Mouse (Mus musculus) lung, adult 2 months (tissue): Measurements from ENCODE around the gene Hsph1. TPM values are rescaled to one million over a fixed set of nuclear protein-coding genes. Genes with fewer than 3 reads are reported as not detected.

Experiments
- DNase-seq: peaks from one replicate; pipeline ENCODE4 v3.0.0; 2022
- H3K4me1 ChIP-seq: fragments of 200-500 bp; 2 replicates; pipeline ENCODE4 v1.6.1; 2011; ENCODE audit warnings: low read length; ENCODE audit not compliant: control insufficient read depth, insufficient read depth
- H3K4me3 ChIP-seq: fragments of 200-500 bp; replicated peaks from 2 replicates; pipeline ENCODE3; 2011; ENCODE audit warnings: low read depth, mild to moderate bottlenecking, control low read depth, low read length; ENCODE audit errors: extremely low read depth
- CTCF ChIP-seq: fragments of 200-500 bp; IDR thresholded peaks from 2 replicates; pipeline ENCODE4 v1.5.1; 2011; ENCODE audit warnings: mild to moderate bottlenecking, low read length, control low read depth; ENCODE audit not compliant: insufficient read depth
- POLR2A ChIP-seq: fragments of 200-500 bp; IDR thresholded peaks from 2 replicates; pipeline ENCODE4 v1.6.1; 2011; ENCODE audit warnings: low read depth, mild to moderate bottlenecking, control low read depth, low read length, borderline replicate concordance; ENCODE audit errors: extremely low read depth
- WGBS: fragments of 180-500 bp; shearing (Covaris S2); methylation state at CpG from one replicate; pipeline ENCODE4 v1.1.7; 2018; 5-methylcytosine and 5-hydroxymethylcytosine counted together
- polyA plus RNA-seq: library from polyadenylated mRNA; depleted of rRNA; stranded (reverse); fragments of >200 nt; gene quantifications from 2 replicates; pipeline ENCODE4 v1.2.3, GENCODE M21; 2012; rRNA removed

The Hsph1 gene
- polyA plus RNA-seq, 1 experiment, result 7.3 TPM

- DNase-seq, result no peak
- H3K4me3 ChIP-seq, result no peak overlapping the region
- 60% methylated on average over 5 of the region's 5 CpGs for WGBS
- TF ChIP-seq POLR2A (no peak), CTCF (no peak)
- peaks cover 5% of the 10 kb centered on the region for H3K4me1 ChIP-seq
Observed at GRCm38 (mm10) chr5:149582642-149583262, 53.4 kb downstream of the Hsph1 start.

GRCm38 (mm10) chr5:149577449-149577848, 58.7 kb downstream of the Hsph1 start:
- TF ChIP-seq POLR2A, result no peak
- no peak for TF ChIP-seq CTCF
- no peaks in the 10 kb centered on the region for H3K4me1 ChIP-seq
- 43% methylated on average over 10 of the region's 10 CpGs for WGBS
- DNase-seq, result no peak
- H3K4me3 ChIP-seq, result no peak overlapping the region

- TF ChIP-seq POLR2A, result no peak
- no peak for TF ChIP-seq CTCF
- WGBS, result 46% methylated on average over 10 of the region's 10 CpGs
- H3K4me3 ChIP-seq, result no peak overlapping the region
- no peak for DNase-seq
- H3K4me1 ChIP-seq, result no peaks in the 10 kb centered on the region
Observed at GRCm38 (mm10) chr5:149576977-149577376, 59.2 kb downstream of the Hsph1 start.

GRCm38 (mm10) chr5:149568993-149569392, 67.2 kb downstream of the Hsph1 start:
- WGBS, result 59% methylated on average over 13 of the region's 13 CpGs
- Histone ChIP-seq H3K4me1 (no peaks in the 10 kb centered on the region), H3K4me3 (no peak overlapping the region)
- TF ChIP-seq POLR2A (no peak), CTCF (no peak)
- no peak for DNase-seq

GRCm38 (mm10) chr5:149566957-149567356, 69.2 kb downstream of the Hsph1 start:
- H3K4me3 ChIP-seq, result no peak overlapping the region
- WGBS, result 49% methylated on average over 5 of the region's 5 CpGs
- no peak for DNase-seq
- no peaks in the 10 kb centered on the region for H3K4me1 ChIP-seq
- no peak for TF ChIP-seq CTCF

GRCm38 (mm10) chr5:149566026-149566425, 70.2 kb downstream of the Hsph1 start:
- H3K4me1 ChIP-seq, result no peaks in the 10 kb centered on the region
- 66% methylated on average over 11 of the region's 11 CpGs for WGBS
- DNase-seq, result no peak
- H3K4me3 ChIP-seq, result no peak overlapping the region
- TF ChIP-seq POLR2A, result no peak
- no peak for TF ChIP-seq CTCF

Other genes starting within 250 kb of the Hsph1 start
- 5.2 and 7.1 TPM in 2 replicates for gene Medag, start 224.6 kb downstream of the Hsph1 start, polyA plus RNA-seq
- 0.91 and 1.5 TPM in 2 replicates for gene Tex26, start 196.7 kb downstream of the Hsph1 start, polyA plus RNA-seq
- gene Wdr95, start 107.7 kb downstream of the Hsph1 start, polyA plus RNA-seq, result 0.89 and 1.9 TPM in 2 replicates
- 3.9 and 5.1 TPM in 2 replicates for gene B3glct, start 41.9 kb upstream of the Hsph1 start, polyA plus RNA-seq